Mouse (Mus musculus): Measurements from ENCODE around the gene Olfr1419. TPM values are rescaled to one million over a fixed set of nuclear protein-coding genes. Genes with fewer than 3 reads are reported as not detected.
"Not testable (repeated sequence)": the region's sequence is repeated elsewhere in the genome, so short reads cannot be mapped to it uniquely, and the experiment has no call there.

Gene Olfr1419
- polyA plus RNA-seq (2012; rRNA removed) (not detected in 2 replicates), polyA plus RNA-seq (2014; fragmentation: Nextera tagmentation; extraction: Ambion mirVana) (not detected in 2 replicates)

DNA sequence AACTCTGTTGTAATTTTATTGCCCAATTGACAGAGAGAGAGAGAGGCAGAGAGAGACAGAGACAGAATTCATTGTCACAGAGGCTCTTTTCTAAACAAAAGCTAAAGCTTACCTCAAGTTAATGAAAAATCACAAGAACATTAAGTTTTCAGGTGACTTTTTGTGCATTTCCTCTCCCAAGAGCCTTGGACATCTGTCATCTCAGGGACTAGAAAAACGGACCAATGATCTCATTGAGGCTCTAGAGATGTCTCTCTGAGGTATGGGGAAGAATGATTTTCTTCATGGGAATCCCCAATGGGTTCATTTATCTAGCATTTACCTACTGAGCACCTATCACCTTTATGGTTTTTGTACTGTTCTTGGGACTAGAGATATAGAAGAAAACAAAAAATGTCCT lies at the start of gene Olfr1419:
TSS of gene Olfr1419 (minus strand) at position 101 of the 400 bp plus-strand sequence.
- no peaks in the 10 kb centered on the region for H3K4me1 ChIP-seq (replicated peaks; ENCODE audit: control insufficient read depth in 2 of 2, insufficient read depth in 2 of 2, low read length in 1 of 2)
- no peak for ATAC-seq (ENCODE audit: insufficient read depth)
- no peaks in the 10 kb centered on the region for H3K27me3 ChIP-seq (ENCODE audit: control insufficient read depth, insufficient read depth, low read length)
- no peak within 1 kb of the TSS for H3K4me2 ChIP-seq (ENCODE audit: low read depth)
- no peaks in the 10 kb centered on the region for H3K9me3 ChIP-seq (ENCODE audit: control insufficient read depth, low read length)
- WGBS (ENCODE audit: insufficient replicate concordance): 11% methylated on average over 1 of the region's 1 CpGs
- H3K36me3 ChIP-seq (replicated peaks; ENCODE audit: control insufficient read depth, insufficient read depth, low read depth): no peaks in the 10 kb centered on the region
- H3K27ac ChIP-seq: no peak within 1 kb of the TSS
- no peak for TF ChIP-seq EP300 (IDR thresholded peaks at IDR 0.05; ENCODE audit: low read depth)
- no peak for TF ChIP-seq CTCF (IDR thresholded peaks at IDR 0.05; ENCODE audit: low read depth)
- DNase-seq (ENCODE audit: low read depth in 3 of 3, low spot score in 3 of 3): no peak
- H3K4me3 ChIP-seq (ENCODE audit: insufficient read depth in 1 of 2, low read depth in 2 of 2, low read length in 2 of 2): no peak within 1 kb of the TSS
- no peak within 1 kb of the TSS for H3K9ac ChIP-seq (replicated peaks)

- not testable (repeated sequence) for H3K9me3 ChIP-seq (ENCODE audit: control insufficient read depth, low read length); H3K27ac ChIP-seq; H3K4me1 ChIP-seq (replicated peaks; ENCODE audit: control insufficient read depth in 2 of 2, insufficient read depth in 2 of 2, low read length in 1 of 2); H3K4me2 ChIP-seq (ENCODE audit: low read depth); H3K9ac ChIP-seq (replicated peaks); DNase-seq (ENCODE audit: low read depth in 3 of 3, low spot score in 3 of 3); ATAC-seq (ENCODE audit: insufficient read depth); H3K27me3 ChIP-seq (ENCODE audit: control insufficient read depth, insufficient read depth, low read length); H3K4me3 ChIP-seq (ENCODE audit: insufficient read depth in 1 of 2, low read depth in 2 of 2, low read length in 2 of 2)
- WGBS (ENCODE audit: insufficient replicate concordance): 82% methylated on average over 2 of the region's 2 CpGs
- peaks cover 37% of the 10 kb centered on the region for H3K36me3 ChIP-seq (replicated peaks; ENCODE audit: control insufficient read depth, insufficient read depth, low read depth)
Measured at GRCm38 (mm10) chr19:11922515-11922914, 47.6 kb upstream of the Olfr1419 start.

- no peak for DNase-seq (ENCODE audit: low read depth in 3 of 3, low spot score in 3 of 3)
- Histone ChIP-seq H3K4me2 (ENCODE audit: low read depth) (no peak overlapping the region), H3K27ac (no peak overlapping the region), H3K4me1 (replicated peaks; ENCODE audit: control insufficient read depth in 2 of 2, insufficient read depth in 2 of 2, low read length in 1 of 2) (no peaks in the 10 kb centered on the region; a peak in 1 of 4 replicates), H3K4me3 (ENCODE audit: insufficient read depth in 1 of 2, low read depth in 2 of 2, low read length in 2 of 2) (no peak overlapping the region), H3K9me3 (ENCODE audit: control insufficient read depth, low read length) (no peaks in the 10 kb centered on the region), H3K9ac (replicated peaks) (no peak overlapping the region), H3K27me3 (ENCODE audit: control insufficient read depth, insufficient read depth, low read length) (no peaks in the 10 kb centered on the region), H3K36me3 (replicated peaks; ENCODE audit: control insufficient read depth, insufficient read depth, low read depth) (peaks cover 35% of the 10 kb centered on the region)
- WGBS (ENCODE audit: insufficient replicate concordance): 93% methylated on average over 1 of the region's 1 CpGs
- no peak for ATAC-seq (ENCODE audit: insufficient read depth)
- TF ChIP-seq CTCF (IDR thresholded peaks at IDR 0.05; ENCODE audit: low read depth): no peak
- no peak for TF ChIP-seq EP300 (IDR thresholded peaks at IDR 0.05; ENCODE audit: low read depth)
Measured at GRCm38 (mm10) chr19:11922068-11922467, 47.2 kb upstream of the Olfr1419 start.

- Histone ChIP-seq H3K27ac (no peak overlapping the region), H3K9me3 (ENCODE audit: control insufficient read depth, low read length) (no peaks in the 10 kb centered on the region), H3K4me2 (ENCODE audit: low read depth) (no peak overlapping the region), H3K9ac (replicated peaks) (no peak overlapping the region), H3K4me3 (ENCODE audit: insufficient read depth in 1 of 2, low read depth in 2 of 2, low read length in 2 of 2) (no peak overlapping the region), H3K4me1 (replicated peaks; ENCODE audit: control insufficient read depth in 2 of 2, insufficient read depth in 2 of 2, low read length in 1 of 2) (peaks cover 7 to 9% of the 10 kb centered on the region in 2 experiments), H3K36me3 (replicated peaks; ENCODE audit: control insufficient read depth, insufficient read depth, low read depth) (peaks cover 11% of the 10 kb centered on the region), H3K27me3 (ENCODE audit: control insufficient read depth, insufficient read depth, low read length) (no peaks in the 10 kb centered on the region)
- ATAC-seq (ENCODE audit: insufficient read depth): no peak
- no peak for DNase-seq (ENCODE audit: low read depth in 3 of 3, low spot score in 3 of 3)
- no peak for TF ChIP-seq EP300 (IDR thresholded peaks at IDR 0.05; ENCODE audit: low read depth)
- no peak for TF ChIP-seq CTCF (IDR thresholded peaks at IDR 0.05; ENCODE audit: low read depth)
- 60% methylated on average over 2 of the region's 2 CpGs for WGBS (ENCODE audit: insufficient replicate concordance)
Measured at GRCm38 (mm10) chr19:11915804-11916203, 40.9 kb upstream of the Olfr1419 start.

DNA sequence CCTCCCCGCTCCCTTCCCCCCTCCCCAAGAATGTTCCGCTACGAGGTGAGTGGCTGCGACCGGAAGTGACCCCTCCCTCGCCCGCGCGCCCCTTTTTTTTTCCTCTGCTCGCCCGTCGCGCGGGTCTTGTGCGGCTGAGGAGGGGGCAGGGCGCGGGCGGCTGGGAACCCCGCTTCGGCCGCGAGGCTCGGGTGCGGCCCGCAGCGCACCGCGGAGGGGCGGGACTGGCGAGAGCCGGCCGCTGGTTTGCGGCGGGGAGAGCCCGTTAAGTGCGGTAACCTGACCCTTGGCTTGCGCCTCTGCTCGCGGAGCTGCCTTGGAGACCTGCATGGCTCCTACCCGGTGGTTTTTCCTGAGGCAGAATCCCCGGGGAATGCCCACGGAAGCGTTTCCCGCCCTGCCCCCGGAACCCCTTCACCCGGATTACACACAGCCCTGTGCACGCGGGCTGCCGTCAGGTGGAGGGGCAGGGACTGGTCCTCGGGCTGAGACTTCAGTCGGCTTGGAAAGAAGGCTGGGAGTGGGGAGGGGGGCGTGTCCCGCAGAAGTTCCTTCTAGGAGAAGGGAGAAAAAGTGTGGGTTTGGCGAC lies 37.7 kb upstream of the Olfr1419 start:
- DNase-seq (ENCODE audit: low read depth in 3 of 3, low spot score in 3 of 3) (peak; percentile 11 to 23 (median 23)), ATAC-seq (ENCODE audit: insufficient read depth) (peak; percentile 68)
- H3K9me3 ChIP-seq (ENCODE audit: control insufficient read depth, low read length): no peaks in the 10 kb centered on the region
- under 1% methylated on average over 50 of the region's 54 CpGs for WGBS (ENCODE audit: insufficient replicate concordance)
- no peak for TF ChIP-seq CTCF (IDR thresholded peaks at IDR 0.05; ENCODE audit: low read depth)
- no peak for TF ChIP-seq EP300 (IDR thresholded peaks at IDR 0.05; ENCODE audit: low read depth)
- H3K27me3 ChIP-seq (ENCODE audit: control insufficient read depth, insufficient read depth, low read length): no peaks in the 10 kb centered on the region; the same call in 1 of the 2 replicates
- H3K9ac ChIP-seq (replicated peaks): peak overlapping the region; percentile 94
- H3K36me3 ChIP-seq (replicated peaks; ENCODE audit: control insufficient read depth, insufficient read depth, low read depth): peaks cover 5% of the 10 kb centered on the region; the same call in 1 of the 2 replicates
- H3K4me3 ChIP-seq (ENCODE audit: insufficient read depth in 1 of 2, low read depth in 2 of 2, low read length in 2 of 2): peak overlapping the region; percentile 74 to 76
- peak overlapping the region; percentile 55 for H3K27ac ChIP-seq
- H3K4me2 ChIP-seq (ENCODE audit: low read depth): peak overlapping the region; percentile 90
- H3K4me1 ChIP-seq (replicated peaks; ENCODE audit: control insufficient read depth in 2 of 2, insufficient read depth in 2 of 2, low read length in 1 of 2): peaks cover 7 to 9% of the 10 kb centered on the region in 2 experiments
